Mouse (Mus musculus) right cerebral cortex, adult 2 months (tissue): Measurements from ENCODE around the gene Vmn1r176.
"Not testable (repeated sequence)": the region's sequence is repeated elsewhere in the genome, so short reads cannot be mapped to it uniquely, and the experiment has no call there.

Experiments
- DNase-seq, 2 experiments: peaks; one replicate each; pipeline ENCODE4 v3.0.0; 2021 to 2022; ENCODE audit warnings: low spot score in 2 of 2

Gene Vmn1r176

GRCm38 (mm10) chr7:23837272-23837671 lies at the start of gene Vmn1r176:
Gene Vmn1r176 (minus strand): TSS chr7:23837372.
- DNase-seq = not testable (repeated sequence)

- DNase-seq = not testable (repeated sequence)
Observed at GRCm38 (mm10) chr7:23876918-23877317, 39.7 kb upstream of the Vmn1r176 start.

- DNase-seq = not testable (repeated sequence)
Observed at GRCm38 (mm10) chr7:23866349-23866748, 29.2 kb upstream of the Vmn1r176 start, which contains the start of gene Vmn1r177. Gene Vmn1r177 (minus strand): TSS chr7:23866449.

- not testable (repeated sequence) for DNase-seq
Observed at GRCm38 (mm10) chr7:23810543-23810942, 26.6 kb downstream of the Vmn1r176 start, which contains the start of gene Vmn1r175. Gene Vmn1r175 (minus strand): TSS chr7:23810643.

- DNase-seq = no peak
Observed at GRCm38 (mm10) chr7:23784526-23784925, 52.6 kb downstream of the Vmn1r176 start.
